ENCODE assay signal across 14 mouse cellular contexts in genomic region chr4:124134341-124135164, GRCm38 (mm10).
DNase-seq lines count a peak whose midpoint lies in the region; ATAC-seq and TF ChIP-seq lines count a peak whose summit lies in the region.
"Had no signal": no experiment of that assay in that cellular context is flagged by ENCODE, and none has a peak within 500 bp of the region (broad histone marks: within the 10 kb centered on the region; RNA-seq: fewer than 3 reads in every experiment).

No protein-coding gene starts in this region.

- no peak overlapping the region for H3K27ac ChIP-seq in forebrain, embryonic 14.5 days (ENCODE audit: low read depth, low read length)
- no peak overlapping the region for H3K27ac ChIP-seq in forebrain, embryonic 10.5 days
- H3K27ac ChIP-seq in lung, embryonic 14.5 days (ENCODE audit: low read depth) = no peak overlapping the region
- peak overlapping the region; percentile 82 for H3K27ac ChIP-seq in limb, embryonic 12.5 days
- H3K27ac ChIP-seq: forebrain, embryonic 13.5 days; heart, embryonic 10.5 days had no signal

- H3K27me3 ChIP-seq in forebrain, embryonic 14.5 days (replicated peaks; ENCODE audit: control insufficient read depth, insufficient read depth, low read length) = 0 out of 2 replicates have a peak, but pooled peaks cover 3% of the 10 kb centered on the region
- H3K27me3 ChIP-seq in forebrain, embryonic 10.5 days (ENCODE audit: poor library complexity, severe bottlenecking) = peaks cover 9% of the 10 kb centered on the region; the same call in 1 of the 2 replicates
- H3K27me3 ChIP-seq in lung, embryonic 14.5 days (ENCODE audit: insufficient read depth, low read length) = no peaks in the 10 kb centered on the region
- H3K27me3 ChIP-seq in limb, embryonic 12.5 days = no peaks in the 10 kb centered on the region

- TF ChIP-seq CTCF in lung, embryonic 14.5 days (IDR thresholded peaks at IDR 0.05; ENCODE audit: low read depth) = no peak

- no peaks in the 10 kb centered on the region for H3K9me3 ChIP-seq in forebrain, embryonic 14.5 days (replicated peaks; ENCODE audit: control insufficient read depth, low read length)
- H3K9me3 ChIP-seq in forebrain, embryonic 10.5 days = no peaks in the 10 kb centered on the region
- H3K9me3 ChIP-seq in lung, embryonic 14.5 days (ENCODE audit: low read depth, low read length) = no peaks in the 10 kb centered on the region
- H3K9me3 ChIP-seq in limb, embryonic 12.5 days = no peaks in the 10 kb centered on the region
- H3K9me3 ChIP-seq: forebrain, embryonic 13.5 days; heart, embryonic 10.5 days; megakaryocyte, embryonic 14.5 days had no signal

- intact Hi-C loops in heart, postnatal 25 days (cut with DNase I) = no loop called here

- H3K4me2 ChIP-seq in forebrain, embryonic 14.5 days (ENCODE audit: low read length) = no peak overlapping the region
- no peak overlapping the region for H3K4me2 ChIP-seq in lung, embryonic 14.5 days
- peak overlapping the region; percentile 26 for H3K4me2 ChIP-seq in limb, embryonic 12.5 days
- H3K4me2 ChIP-seq: forebrain, embryonic 13.5 days had no signal

- no peaks in the 10 kb centered on the region for H3K4me1 ChIP-seq in forebrain, embryonic 14.5 days (ENCODE audit: control insufficient read depth, insufficient read depth, low read length)
- peaks cover 14% of the 10 kb centered on the region for H3K4me1 ChIP-seq in forebrain, embryonic 10.5 days
- H3K4me1 ChIP-seq in lung, embryonic 14.5 days (ENCODE audit: insufficient read depth) = no peaks in the 10 kb centered on the region
- peaks cover 26% of the 10 kb centered on the region for H3K4me1 ChIP-seq in limb, embryonic 12.5 days (replicated peaks)
- H3K4me1 ChIP-seq: megakaryocyte, embryonic 14.5 days had no signal

- no peaks in the 10 kb centered on the region for H3K36me3 ChIP-seq in forebrain, embryonic 14.5 days (ENCODE audit: control insufficient read depth, insufficient read depth, low read length)
- H3K36me3 ChIP-seq in forebrain, embryonic 10.5 days (replicated peaks) = no peaks in the 10 kb centered on the region
- no peaks in the 10 kb centered on the region for H3K36me3 ChIP-seq in lung, embryonic 14.5 days (ENCODE audit: insufficient read depth)
- H3K36me3 ChIP-seq in limb, embryonic 12.5 days = no peaks in the 10 kb centered on the region
- H3K36me3 ChIP-seq: heart, embryonic 10.5 days had no signal

- 0 out of 2 replicates have a peak, but pooled peaks have one; percentile 7 for ATAC-seq in forebrain, embryonic 14.5 days
- no peak for ATAC-seq in lung, embryonic 14.5 days (ENCODE audit: insufficient read depth)
- ATAC-seq in limb, embryonic 12.5 days (ENCODE audit: insufficient number of reproducible peaks, insufficient read depth, low FRiP score, low TSS enrichment, low read depth) = peak; percentile 75; the same call in 1 of the 2 replicates
- no peak for ATAC-seq in erythroblast, adult 5-6 weeks (replicated peaks; ENCODE audit: low FRiP score, poor library complexity, severe bottlenecking)

- H3K4me3 ChIP-seq in forebrain, embryonic 14.5 days (ENCODE audit: low read depth, low read length) = no peak overlapping the region
- no peak overlapping the region for H3K4me3 ChIP-seq in forebrain, embryonic 10.5 days
- no peak overlapping the region for H3K4me3 ChIP-seq in lung, embryonic 14.5 days (ENCODE audit: low read depth, low read length)
- H3K4me3 ChIP-seq in limb, embryonic 12.5 days (replicated peaks) = no peak overlapping the region
- H3K4me3 ChIP-seq: forebrain, embryonic 13.5 days; heart, embryonic 10.5 days; megakaryocyte, embryonic 14.5 days had no signal

- no peak overlapping the region for H3K9ac ChIP-seq in forebrain, embryonic 14.5 days (ENCODE audit: low read length)
- H3K9ac ChIP-seq in lung, embryonic 14.5 days = no peak overlapping the region
- H3K9ac ChIP-seq in limb, embryonic 12.5 days (replicated peaks) = no peak overlapping the region
- H3K9ac ChIP-seq: forebrain, embryonic 13.5 days had no signal

- 41% methylated on average over 6 of the region's 6 CpGs for WGBS in forebrain, embryonic 14.5 days
- 29% methylated on average over 6 of the region's 6 CpGs for WGBS in forebrain, embryonic 10.5 days
- 10% methylated on average over 6 of the region's 6 CpGs for WGBS in lung, embryonic 14.5 days
- 7% methylated on average over 6 of the region's 6 CpGs for WGBS in limb, embryonic 12.5 days

- no peak for DNase-seq in forebrain, embryonic 14.5 days (ENCODE audit: low spot score)
- no peak for DNase-seq in forebrain, embryonic 10.5 days (ENCODE audit: extremely low spot score, low spot score)
- peak; percentile 24 for DNase-seq in lung, embryonic 14.5 days
- no peak for DNase-seq in lung, postnatal 4 days
- DNase-seq in heart, postnatal 25 days (ENCODE audit: low spot score) = no peak
- DNase-seq in c-Kit-positive CD71-positive TER-119-positive erythroid progenitor cells, embryonic 14.5 days (ENCODE audit: low spot score) = no peak
- DNase-seq: cerebellum, adult 11-12 months; gastrocnemius, postnatal 14 days; lung, adult 2 months had no signal

Comparison
In these comparisons a context has a peak if more than half of its experiments do, and no peak if none do; other contexts are left out.
1. ATAC-seq: peak in forebrain, embryonic 14.5 days (single experiment) and limb, embryonic 12.5 days (single experiment); none in lung, embryonic 14.5 days (single experiment) and erythroblast, adult 5-6 weeks (single experiment).